Mouse (Mus musculus) hindbrain, embryonic 12.5 days (tissue): ENCODE data around the gene Gm6034. TPM values are rescaled to one million over a fixed set of nuclear protein-coding genes. Genes with fewer than 3 reads are reported as not detected.
"Not testable (repeated sequence)": the region's sequence is repeated elsewhere in the genome, so short reads cannot be mapped to it uniquely, and the experiment has no call there.

Source experiments
- ATAC-seq: fragments of 200-750 bp; cut with Nextera tagmentation; 2 replicates; pipeline ENCODE4 v1.8.0; 2017; ENCODE audit warnings: moderate TSS enrichment; ENCODE audit not compliant: low FRiP score
- H3K27ac ChIP-seq: fragments of 300-500 bp; sonication (generic); 2 replicates; pipeline ENCODE4 v1.5.1; 2016; ENCODE audit warnings: mild to moderate bottlenecking
- H3K27me3 ChIP-seq: fragments of 300-500 bp; sonication (generic); 2 replicates; pipeline ENCODE4 v1.6.1; 2016; ENCODE audit warnings: mild to moderate bottlenecking
- H3K36me3 ChIP-seq: fragments of 300-500 bp; sonication (generic); 2 replicates; pipeline ENCODE4 v1.6.1; 2016; ENCODE audit warnings: mild to moderate bottlenecking
- H3K4me1 ChIP-seq: fragments of 300-500 bp; sonication (generic); 2 replicates; pipeline ENCODE4 v1.6.1; 2016
- H3K4me2 ChIP-seq: fragments of 300-500 bp; sonication (generic); replicated peaks from 2 replicates; pipeline ENCODE4 v1.6.1; 2016; ENCODE audit warnings: mild to moderate bottlenecking
- H3K4me3 ChIP-seq: fragments of 300-500 bp; sonication (generic); 2 replicates; pipeline ENCODE4 v1.5.1; 2016; ENCODE audit warnings: mild to moderate bottlenecking
- H3K9ac ChIP-seq: fragments of 300-500 bp; sonication (generic); 2 replicates; pipeline ENCODE4 v1.6.1; 2016; ENCODE audit warnings: mild to moderate bottlenecking, moderate library complexity
- H3K9me3 ChIP-seq: fragments of 300-500 bp; sonication (generic); replicated peaks from 2 replicates; pipeline ENCODE4 v1.6.1; 2016; ENCODE audit warnings: mild to moderate bottlenecking
- WGBS: fragments of 180-500 bp; shearing (Covaris S2); methylation state at CpG from one replicate; pipeline ENCODE4 v1.1.7; 2016; 5-methylcytosine and 5-hydroxymethylcytosine counted together
- polyA plus RNA-seq: library from polyadenylated mRNA; unstranded; fragments of >200 nt; fragmentation: Nextera tagmentation; extraction: Ambion mirVana; gene quantifications from 2 replicates; pipeline ENCODE4 v1.2.1, GENCODE M21; 2016

Gene Gm6034
- not detected in 2 replicates for polyA plus RNA-seq

- H3K9ac ChIP-seq: peak within 1 kb of the TSS; percentile 55
- ATAC-seq: peak; percentile 93
Measured at GRCm38 (mm10) chr17:36042610-36043169, at the start of gene Gm6034, which contains the start of gene H2-T22. Gene Gm6034 (plus strand): TSS chr17:36042961. Gene H2-T22 (minus strand): TSS chr17:36042747.

GRCm38 (mm10) chr17:35993675-35994074 lies 49.1 kb upstream of the Gm6034 start:
- Histone ChIP-seq H3K27me3 (no peaks in the 10 kb centered on the region), H3K4me1 (peaks cover 16% of the 10 kb centered on the region), H3K27ac (no peak overlapping the region), H3K36me3 (peaks cover 12% of the 10 kb centered on the region), H3K4me3 (peak overlapping the region; percentile 62; the same call in 1 of the 2 replicates), H3K9ac (no peak overlapping the region), H3K4me2 (peak overlapping the region; percentile 68), H3K9me3 (no peaks in the 10 kb centered on the region)
- WGBS: 8% methylated on average over 17 of the region's 17 CpGs
- peak; percentile 65 for ATAC-seq

More at GRCm38 (mm10) chr17:36042610-36043169, at the start of gene Gm6034, which contains the start of gene H2-T22:
- Histone ChIP-seq H3K4me3 (peak within 1 kb of the TSS; percentile 29), H3K4me2 (peak within 1 kb of the TSS; percentile 68)
- not testable (repeated sequence) for H3K9me3 ChIP-seq, H3K27me3 ChIP-seq, H3K36me3 ChIP-seq, H3K4me1 ChIP-seq, H3K27ac ChIP-seq
- 1% methylated on average over 12 of the region's 12 CpGs for WGBS

- peak; percentile 71 for ATAC-seq
- Histone ChIP-seq H3K9me3 (no peaks in the 10 kb centered on the region), H3K27ac (peak overlapping the region; percentile 62; the same call in 1 of the 2 replicates), H3K27me3 (no peaks in the 10 kb centered on the region), H3K4me2 (peak overlapping the region; percentile 68), H3K9ac (peak overlapping the region; percentile 74), H3K4me3 (peak overlapping the region; percentile 62), H3K36me3 (peaks cover 6% of the 10 kb centered on the region; the same call in 1 of the 2 replicates), H3K4me1 (peaks cover 16% of the 10 kb centered on the region)
- 3% methylated on average over 31 of the region's 31 CpGs for WGBS
Measured at GRCm38 (mm10) chr17:35994175-35994878, 48.4 kb upstream of the Gm6034 start.

- Histone ChIP-seq H3K4me2 (peak overlapping the region; percentile 68), H3K36me3 (0 out of 2 replicates have a peak, but pooled peaks cover under 1% of the 10 kb centered on the region), H3K4me3 (peak overlapping the region; percentile 62), H3K4me1 (peaks cover 16% of the 10 kb centered on the region), H3K9ac (peak overlapping the region; percentile 74), H3K27me3 (no peaks in the 10 kb centered on the region), H3K9me3 (no peaks in the 10 kb centered on the region), H3K27ac (peak overlapping the region; percentile 62; the same call in 1 of the 2 replicates)
- no peak for ATAC-seq
- WGBS: 5% methylated on average over 14 of the region's 14 CpGs
Measured at GRCm38 (mm10) chr17:35994879-35995240, 47.9 kb upstream of the Gm6034 start.

GRCm38 (mm10) chr17:35996949-35997348 lies 45.8 kb upstream of the Gm6034 start:
- ATAC-seq: peak; percentile 57
- H3K27me3 ChIP-seq: no peaks in the 10 kb centered on the region

GRCm38 (mm10) chr17:35997713-35998510 lies 44.8 kb upstream of the Gm6034 start:
- H3K36me3 ChIP-seq: no peaks in the 10 kb centered on the region
- ATAC-seq: no peak
- peaks cover 16% of the 10 kb centered on the region for H3K4me1 ChIP-seq
- no peaks in the 10 kb centered on the region for H3K9me3 ChIP-seq
- H3K27me3 ChIP-seq: no peaks in the 10 kb centered on the region
- H3K27ac ChIP-seq: no peak overlapping the region
- 62% methylated on average over 12 of the region's 12 CpGs for whole genome bisulfite sequencing
- no peak overlapping the region for H3K4me3 ChIP-seq
- H3K4me2 ChIP-seq: no peak overlapping the region
- H3K9ac ChIP-seq: 0 out of 2 replicates have a peak overlapping the region, but pooled peaks have one; percentile 10

More at GRCm38 (mm10) chr17:35996949-35997348, 45.8 kb upstream of the Gm6034 start:
- no peak overlapping the region for H3K9ac ChIP-seq
- no peak overlapping the region for H3K4me2 ChIP-seq
- H3K36me3 ChIP-seq: no peaks in the 10 kb centered on the region
- H3K9me3 ChIP-seq: no peaks in the 10 kb centered on the region
- no peak overlapping the region for H3K27ac ChIP-seq
- 2% methylated on average over 11 of the region's 11 CpGs for WGBS
- no peak overlapping the region for H3K4me3 ChIP-seq
- H3K4me1 ChIP-seq: peaks cover 16% of the 10 kb centered on the region

GRCm38 (mm10) chr17:35998545-35999305 lies 44.0 kb upstream of the Gm6034 start:
- Histone ChIP-seq H3K4me2 (no peak overlapping the region), H3K36me3 (no peaks in the 10 kb centered on the region), H3K4me1 (peaks cover 16% of the 10 kb centered on the region), H3K27me3 (no peaks in the 10 kb centered on the region), H3K9ac (0 out of 2 replicates have a peak overlapping the region, but pooled peaks have one; percentile 10), H3K4me3 (no peak overlapping the region), H3K27ac (no peak overlapping the region), H3K9me3 (no peaks in the 10 kb centered on the region)
- ATAC-seq: no peak
- 85% methylated on average over 6 of the region's 6 CpGs for WGBS

- no peak overlapping the region for H3K4me2 ChIP-seq
- H3K9ac ChIP-seq: no peak overlapping the region
- no peak overlapping the region for H3K4me3 ChIP-seq
- no peak for ATAC-seq
- 87% methylated on average over 7 of the region's 7 CpGs for WGBS
- no peak overlapping the region for H3K27ac ChIP-seq
- H3K27me3 ChIP-seq: no peaks in the 10 kb centered on the region
- H3K9me3 ChIP-seq: no peaks in the 10 kb centered on the region
- peaks cover 16% of the 10 kb centered on the region for H3K4me1 ChIP-seq
- H3K36me3 ChIP-seq: no peaks in the 10 kb centered on the region
Measured at GRCm38 (mm10) chr17:35999356-35999755, 43.4 kb upstream of the Gm6034 start.

GRCm38 (mm10) chr17:36000349-36000748 lies 42.4 kb upstream of the Gm6034 start:
- no peak overlapping the region for H3K9ac ChIP-seq
- H3K4me2 ChIP-seq: no peak overlapping the region
- H3K4me1 ChIP-seq: peaks cover 11% of the 10 kb centered on the region
- H3K27me3 ChIP-seq: no peaks in the 10 kb centered on the region
- ATAC-seq: no peak
- no peaks in the 10 kb centered on the region for H3K9me3 ChIP-seq
- no peak overlapping the region for H3K27ac ChIP-seq
- H3K4me3 ChIP-seq: no peak overlapping the region
- WGBS: 91% methylated on average over 4 of the region's 4 CpGs
- no peaks in the 10 kb centered on the region for H3K36me3 ChIP-seq

GRCm38 (mm10) chr17:36001121-36001897 lies 41.5 kb upstream of the Gm6034 start:
- WGBS: over 99% methylated on average over 12 of the region's 12 CpGs
- ATAC-seq: no peak
- H3K9ac ChIP-seq: no peak overlapping the region

GRCm38 (mm10) chr17:36001966-36002365 lies 40.8 kb upstream of the Gm6034 start:
- H3K4me1 ChIP-seq: peaks cover 8% of the 10 kb centered on the region; the same call in 1 of the 2 replicates
- 95% methylated on average over 6 of the region's 6 CpGs for WGBS
- H3K27me3 ChIP-seq: no peaks in the 10 kb centered on the region
- no peak for ATAC-seq
- H3K9me3 ChIP-seq: peaks cover 4% of the 10 kb centered on the region; the same call in 1 of the 2 replicates
- H3K4me3 ChIP-seq: no peak overlapping the region
- no peak overlapping the region for H3K4me2 ChIP-seq
- peaks cover 8% of the 10 kb centered on the region; the same call in 1 of the 2 replicates for H3K36me3 ChIP-seq
- no peak overlapping the region for H3K9ac ChIP-seq
- no peak overlapping the region for H3K27ac ChIP-seq

More at GRCm38 (mm10) chr17:36001121-36001897, 41.5 kb upstream of the Gm6034 start:
- Histone ChIP-seq H3K27me3 (no peaks in the 10 kb centered on the region), H3K36me3 (0 out of 2 replicates have a peak, but pooled peaks cover 5% of the 10 kb centered on the region), H3K9me3 (peaks cover 4% of the 10 kb centered on the region; the same call in 1 of the 2 replicates), H3K27ac (no peak overlapping the region), H3K4me2 (no peak overlapping the region), H3K4me1 (peaks cover 8% of the 10 kb centered on the region; the same call in 1 of the 2 replicates), H3K4me3 (no peak overlapping the region)
